Comparison of ENCODE assay signal across 9 mouse cellular contexts in the genomic region with DNA sequence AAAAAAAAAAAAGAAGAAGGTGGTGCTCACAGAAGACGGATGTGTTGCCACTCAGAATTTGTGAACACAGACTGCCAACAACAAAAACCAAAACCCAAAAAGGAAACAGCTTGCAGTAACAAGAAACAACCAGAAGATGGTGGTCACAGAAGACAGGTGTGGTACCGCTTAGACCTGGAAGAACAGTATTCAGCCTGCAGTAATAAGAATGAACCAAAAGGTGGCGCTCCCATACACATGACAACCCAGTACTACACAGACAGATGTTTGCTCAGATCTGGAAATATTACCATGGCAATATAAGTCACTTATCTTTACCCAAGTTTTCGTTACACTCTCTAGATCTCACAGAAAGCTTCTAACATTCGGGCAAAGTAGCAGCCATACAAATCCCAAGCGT. TPM values are rescaled to one million over a fixed set of nuclear protein-coding genes. Genes with fewer than 3 reads are reported as not detected.
DNase-seq lines count a peak whose midpoint lies in the region; ATAC-seq and TF ChIP-seq lines count a peak whose summit lies in the region.
"Had no signal": no experiment of that assay in that cellular context is flagged by ENCODE, and none has a peak within 500 bp of the region (broad histone marks: within the 10 kb centered on the region; RNA-seq: fewer than 3 reads in every experiment).

No protein-coding gene starts in this region.

- TF ChIP-seq RAD21 in MEL (IDR thresholded peaks at IDR 0.05; ENCODE audit: low read depth, low read length): no peak

- no peaks in the 10 kb centered on the region for H3K27me3 ChIP-seq in heart, embryonic 10.5 days (ENCODE audit: insufficient read depth, poor library complexity, severe bottlenecking)
- H3K27me3 ChIP-seq in MEL (ENCODE audit: control insufficient read depth in 1 of 2, insufficient read depth in 2 of 2, low read length in 2 of 2): no peaks in the 10 kb centered on the region

- peak; percentile 5 for DNase-seq in heart, postnatal 4 days
- DNase-seq in heart, embryonic 10.5 days (ENCODE audit: low spot score): no peak
- peak; percentile 20 for DNase-seq in MEL (ENCODE audit: low read depth, low spot score)
- DNase-seq in embryo, embryonic 9.5 days (ENCODE audit: extremely low spot score): peak; percentile 12
- peak; percentile 10 to 46 for DNase-seq in layer of hippocampus, postnatal 14 days (ENCODE audit: low spot score in 2 of 2)
- DNase-seq in right cerebral cortex, postnatal 25 days: peak; percentile 22
- no peak for DNase-seq in heart, adult 9 months (ENCODE audit: low spot score in 2 of 2)

- no peaks in the 10 kb centered on the region for H3K9me3 ChIP-seq in heart, embryonic 10.5 days
- no peaks in the 10 kb centered on the region for H3K9me3 ChIP-seq in MEL (replicated peaks; ENCODE audit: insufficient read depth, low read length)

- peak in 2 of 3 experiments; percentile 23 to 41; a peak in 3 of 6 replicates for TF ChIP-seq CTCF in MEL (IDR thresholded peaks at IDR 0.05 in 2 of 3, conservative IDR thresholded peaks at IDR 0.05 in 1 of 3; ENCODE audit: control insufficient read depth in 1 of 3, insufficient read depth in 1 of 3, low read depth in 2 of 3, low read length in 3 of 3, poor library complexity in 1 of 3, severe bottlenecking in 1 of 3)

- no peaks in the 10 kb centered on the region for H3K4me1 ChIP-seq in heart, embryonic 10.5 days
- no peaks in the 10 kb centered on the region for H3K4me1 ChIP-seq in MEL (ENCODE audit: control insufficient read depth in 1 of 2, insufficient read depth in 2 of 2, low read length in 2 of 2)

- TF ChIP-seq EP300 in MEL (IDR thresholded peaks at IDR 0.05; ENCODE audit: low read depth in 1 of 2, low read length in 2 of 2): no peak

- H3K36me3 ChIP-seq in heart, embryonic 10.5 days: no peaks in the 10 kb centered on the region
- no peaks in the 10 kb centered on the region for H3K36me3 ChIP-seq in MEL (ENCODE audit: control insufficient read depth in 1 of 2, insufficient read depth in 2 of 2, low read length in 2 of 2)

- H3K79me2 ChIP-seq in MEL (ENCODE audit: control insufficient read depth, insufficient read depth, low read length, poor library complexity): no peaks in the 10 kb centered on the region

- WGBS in heart, embryonic 10.5 days: 48% methylated on average over 6 of the region's 6 CpGs

- no peak for ATAC-seq in cerebellum, adult (ENCODE audit: insufficient number of reproducible peaks, low FRiP score, low TSS enrichment)

- TF ChIP-seq POLR2A in MEL (IDR thresholded peaks at IDR 0.05; ENCODE audit: control insufficient read depth in 1 of 2, insufficient read depth in 1 of 2, low read depth in 1 of 2, low read length in 2 of 2, poor library complexity in 1 of 2): no peak

- no peak overlapping the region for H3K9ac ChIP-seq in MEL (ENCODE audit: control insufficient read depth, low read depth, low read length, poor library complexity, severe bottlenecking)

- no peak overlapping the region for H3K4me3 ChIP-seq in heart, embryonic 10.5 days
- no peak overlapping the region for H3K4me3 ChIP-seq in MEL (ENCODE audit: control insufficient read depth in 1 of 2, insufficient read depth in 1 of 2, low read depth in 2 of 2, low read length in 2 of 2)

- H3K27ac ChIP-seq in heart, embryonic 10.5 days: no peak overlapping the region
- no peak overlapping the region for H3K27ac ChIP-seq in MEL (ENCODE audit: control insufficient read depth, low read depth, low read length)

TF ChIP-seq in MEL, 35 proteins besides CTCF, POLR2A, EP300 and RAD21:
- TF ChIP-seq MAX (IDR thresholded peaks at IDR 0.05; ENCODE audit: low read length): no peak
- TF ChIP-seq TAL1 (IDR thresholded peaks at IDR 0.05; ENCODE audit: low read length): no peak
- no peak for TF ChIP-seq JUND (IDR thresholded peaks at IDR 0.05; ENCODE audit: low read depth, low read length)

RNA-seq across cellular contexts. Expression of a gene that starts 17.1 kb away (rescaled TPM):
- total RNA-seq in heart, postnatal 4 days (2021): not detected
- not detected in 2 replicates for polyA plus RNA-seq in heart, embryonic 10.5 days (2016; fragmentation: Nextera tagmentation; extraction: Ambion mirVana)
- not detected in 2 replicates for total RNA-seq in MEL (2012; rRNA removed)
- polyA plus RNA-seq in MEL (2012; ENCODE audit: insufficient read depth in 1 of 2, insufficient read length in 2 of 2, low read depth in 1 of 2, low replicate concordance in 2 of 2, missing spikeins in 1 of 2): not detected
- not detected for total RNA-seq in layer of hippocampus, postnatal 14 days (2021)
- total RNA-seq: left cerebral cortex, adult 8-10 months had no signal

RNA-seq across cellular contexts. Expression of a gene that starts 32.7 kb away (rescaled TPM):
- not detected for total RNA-seq in heart, postnatal 4 days (2021)
- polyA plus RNA-seq in heart, embryonic 10.5 days (2016; fragmentation: Nextera tagmentation; extraction: Ambion mirVana): not detected in 2 replicates
- total RNA-seq in MEL (2012; rRNA removed): not detected in 2 replicates
- not detected for polyA plus RNA-seq in MEL (2012; ENCODE audit: insufficient read depth in 1 of 2, insufficient read length in 2 of 2, low read depth in 1 of 2, low replicate concordance in 2 of 2, missing spikeins in 1 of 2)
- total RNA-seq in layer of hippocampus, postnatal 14 days (2021): not detected
- total RNA-seq: left cerebral cortex, adult 8-10 months had no signal

RNA-seq across cellular contexts. Expression of a gene that starts 48.0 kb away (rescaled TPM):
- not detected for total RNA-seq in heart, postnatal 4 days (2021)
- polyA plus RNA-seq in heart, embryonic 10.5 days (2016; fragmentation: Nextera tagmentation; extraction: Ambion mirVana): not detected in 2 replicates
- total RNA-seq in MEL (2012; rRNA removed): not detected in 2 replicates
- not detected for polyA plus RNA-seq in MEL (2012; ENCODE audit: insufficient read depth in 1 of 2, insufficient read length in 2 of 2, low read depth in 1 of 2, low replicate concordance in 2 of 2, missing spikeins in 1 of 2)
- total RNA-seq in layer of hippocampus, postnatal 14 days (2021): not detected
- total RNA-seq: left cerebral cortex, adult 8-10 months had no signal

Comparison
In these comparisons a context has a peak if more than half of its experiments do, and no peak if none do; other contexts are left out.
1. DNase-seq: peak in heart, postnatal 4 days (single experiment), MEL (single experiment), embryo, embryonic 9.5 days (single experiment), layer of hippocampus, postnatal 14 days (2 of 2) and right cerebral cortex, postnatal 25 days (single experiment); none in heart, embryonic 10.5 days (single experiment) and heart, adult 9 months (0 of 2).